Mouse (Mus musculus) G1E (cell line): ENCODE measurements around the gene Mtln.

ENCODE experiments used
- CTCF ChIP-seq: IDR thresholded peaks from 2 replicates; pipeline ENCODE4 v1.5.1; 2012; ENCODE audit warnings: low read depth, low read length, inconsistent platforms, mixed read lengths
- GATA1 ChIP-seq: IDR thresholded peaks from 2 replicates; pipeline ENCODE4 v1.6.1; 2012; ENCODE audit warnings: borderline replicate concordance, low read length, inconsistent platforms, mixed read lengths

DNA sequence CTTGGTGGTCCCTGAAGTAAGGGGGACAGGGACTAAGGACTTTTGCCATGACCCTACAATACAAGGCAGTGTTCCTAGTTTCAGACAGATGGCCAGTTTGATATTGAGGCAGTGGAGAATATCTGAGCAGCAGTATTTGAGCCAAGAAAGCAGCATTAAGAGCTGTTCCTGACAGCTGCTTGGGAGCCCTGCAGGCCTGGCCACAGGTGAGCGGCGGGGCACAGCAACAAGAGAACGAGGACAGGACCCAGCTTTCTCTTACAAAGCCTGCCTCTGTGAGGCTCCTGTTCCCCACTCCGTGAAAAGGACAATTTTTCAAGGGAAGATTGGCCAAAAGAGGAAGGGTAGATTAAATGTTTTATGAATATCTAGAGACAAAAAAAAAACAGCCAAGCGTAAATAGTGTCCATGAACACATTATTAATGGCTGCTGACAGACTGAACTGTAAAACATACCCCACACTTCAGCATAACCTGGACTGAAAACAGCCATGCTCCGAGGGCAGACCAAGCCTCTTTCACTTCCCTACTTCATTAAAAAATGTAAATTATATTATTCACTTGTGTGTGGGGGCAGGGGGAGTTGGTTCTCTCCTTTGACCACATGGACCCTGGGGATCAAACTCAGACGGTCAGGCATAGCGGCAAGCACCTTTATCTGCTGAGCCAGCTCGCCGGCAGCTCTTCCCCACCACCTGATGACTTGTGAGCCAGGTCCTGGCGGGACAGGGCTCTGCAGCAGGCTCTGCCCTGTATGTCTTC, 40.3 kb downstream of the Mtln start:
- TF ChIP-seq GATA1 (no peak), CTCF (no peak)
